Mouse (Mus musculus) lung, embryonic 14.5 days (tissue): ENCODE measurements at regions not wholly inside any gene's neighbourhood (a gene's known extent, or its start where the extent isn't known, plus 50 kb on each side); places are given as distances from the start of the nearest gene placed in this dataset.
"Not testable (repeated sequence)": the region's sequence is repeated elsewhere in the genome, so short reads cannot be mapped to it uniquely, and the experiment has no call there.

Experiments used
- ATAC-seq: fragments of 200-750 bp; cut with Nextera tagmentation; 2 replicates; pipeline ENCODE4 v1.8.0; 2017; ENCODE audit warnings: mild to moderate bottlenecking, moderate TSS enrichment, moderate library complexity; ENCODE audit not compliant: insufficient read depth
- DNase-seq: peaks from one replicate; pipeline ENCODE4 v3.0.0-alpha.2; 2015
- H3K27ac ChIP-seq: fragments of 300-500 bp; sonication (generic); 2 replicates; pipeline ENCODE4 v1.5.1; 2014; ENCODE audit warnings: low read depth, mild to moderate bottlenecking, moderate library complexity
- H3K27me3 ChIP-seq: fragments of 300-500 bp; sonication (generic); 2 replicates; pipeline ENCODE4 v1.6.1; 2014; ENCODE audit warnings: low read length, control low read depth; ENCODE audit not compliant: insufficient read depth
- H3K36me3 ChIP-seq: fragments of 300-500 bp; sonication (generic); 2 replicates; pipeline ENCODE4 v1.6.1; 2014; ENCODE audit warnings: control low read depth; ENCODE audit not compliant: insufficient read depth
- H3K4me1 ChIP-seq: fragments of 300-500 bp; sonication (generic); 2 replicates; pipeline ENCODE4 v1.6.1; 2014; ENCODE audit warnings: antibody characterized with exemption, control low read depth; ENCODE audit not compliant: insufficient read depth
- H3K4me2 ChIP-seq: fragments of 300-500 bp; sonication (generic); 2 replicates; pipeline ENCODE4 v1.6.1; 2014; ENCODE audit warnings: mild to moderate bottlenecking
- H3K4me3 ChIP-seq: fragments of 300-500 bp; sonication (generic); 2 replicates; pipeline ENCODE4 v1.5.1; 2014; ENCODE audit warnings: low read depth, low read length
- H3K9ac ChIP-seq: fragments of 300-500 bp; sonication (generic); 2 replicates; pipeline ENCODE4 v1.6.1; 2014
- H3K9me3 ChIP-seq: fragments of 300-500 bp; sonication (generic); 2 replicates; pipeline ENCODE4 v1.6.1; 2016; ENCODE audit warnings: low read depth, low read length, control low read depth
- CTCF ChIP-seq: IDR thresholded peaks from 2 replicates; pipeline ENCODE4 v1.5.1; 2016; ENCODE audit warnings: antibody characterized with exemption, low read depth
- WGBS: fragments of 180-500 bp; shearing (Covaris S2); extraction: QIAGEN DNeasy Blood & Tissue Kit; methylation state at CpG from one replicate; pipeline ENCODE4 v1.1.7; 2014; 5-methylcytosine and 5-hydroxymethylcytosine counted together

GRCm38 (mm10) chr1:96626271-96626670 lies 245.7 kb downstream of the Slco4c1 start:
- 62% methylated on average over 1 of the region's 1 CpGs for WGBS

GRCm38 (mm10) chr1:96625326-96625725 lies 246.6 kb downstream of the Slco4c1 start:
- H3K27me3 ChIP-seq, H3K27ac ChIP-seq, H3K36me3 ChIP-seq, H3K4me1 ChIP-seq, H3K9me3 ChIP-seq, H3K4me3 ChIP-seq, ATAC-seq, H3K9ac ChIP-seq, DNase-seq, H3K4me2 ChIP-seq: not testable (repeated sequence)
- 85% methylated on average over 5 of the region's 5 CpGs for WGBS

More at GRCm38 (mm10) chr1:96626271-96626670, 245.7 kb downstream of the Slco4c1 start:
- Histone ChIP-seq H3K4me3 (no peak overlapping the region), H3K4me1 (no peaks in the 10 kb centered on the region), H3K9me3 (no peaks in the 10 kb centered on the region), H3K36me3 (no peaks in the 10 kb centered on the region), H3K9ac (no peak overlapping the region), H3K4me2 (no peak overlapping the region), H3K27ac (no peak overlapping the region), H3K27me3 (no peaks in the 10 kb centered on the region)
- no peak for DNase-seq
- no peak for ATAC-seq
- no peak for TF ChIP-seq CTCF

- Histone ChIP-seq H3K36me3 (no peaks in the 10 kb centered on the region), H3K9ac (no peak overlapping the region), H3K4me1 (no peaks in the 10 kb centered on the region), H3K9me3 (no peaks in the 10 kb centered on the region), H3K27me3 (no peaks in the 10 kb centered on the region), H3K27ac (no peak overlapping the region), H3K4me3 (no peak overlapping the region), H3K4me2 (no peak overlapping the region)
- ATAC-seq (no peak), DNase-seq (no peak)
- 94% methylated on average over 3 of the region's 3 CpGs for WGBS
- TF ChIP-seq CTCF: no peak
Observed at GRCm38 (mm10) chr1:96596141-96596540, 275.8 kb downstream of the Slco4c1 start.

- Histone ChIP-seq H3K9me3 (no peaks in the 10 kb centered on the region), H3K36me3 (no peaks in the 10 kb centered on the region), H3K4me1 (no peaks in the 10 kb centered on the region), H3K27me3 (no peaks in the 10 kb centered on the region), H3K4me3 (no peak overlapping the region), H3K9ac (no peak overlapping the region), H3K27ac (no peak overlapping the region), H3K4me2 (no peak overlapping the region)
- DNase-seq (peak; percentile 26), ATAC-seq (no peak)
- no peak for TF ChIP-seq CTCF
Observed at GRCm38 (mm10) chr1:96569281-96569680, 302.7 kb downstream of the Slco4c1 start.

GRCm38 (mm10) chr1:96563279-96563910 lies 308.6 kb downstream of the Slco4c1 start:
- no peak overlapping the region for H3K9ac ChIP-seq
- H3K4me2 ChIP-seq: no peak overlapping the region
- no peak for TF ChIP-seq CTCF
- H3K36me3 ChIP-seq: no peaks in the 10 kb centered on the region
- no peaks in the 10 kb centered on the region for H3K27me3 ChIP-seq
- ATAC-seq (no peak), DNase-seq (no peak)
- 72% methylated on average over 3 of the region's 3 CpGs for WGBS
- no peak overlapping the region for H3K4me3 ChIP-seq
- H3K27ac ChIP-seq: no peak overlapping the region
- H3K9me3 ChIP-seq: no peaks in the 10 kb centered on the region
- H3K4me1 ChIP-seq: no peaks in the 10 kb centered on the region

DNA sequence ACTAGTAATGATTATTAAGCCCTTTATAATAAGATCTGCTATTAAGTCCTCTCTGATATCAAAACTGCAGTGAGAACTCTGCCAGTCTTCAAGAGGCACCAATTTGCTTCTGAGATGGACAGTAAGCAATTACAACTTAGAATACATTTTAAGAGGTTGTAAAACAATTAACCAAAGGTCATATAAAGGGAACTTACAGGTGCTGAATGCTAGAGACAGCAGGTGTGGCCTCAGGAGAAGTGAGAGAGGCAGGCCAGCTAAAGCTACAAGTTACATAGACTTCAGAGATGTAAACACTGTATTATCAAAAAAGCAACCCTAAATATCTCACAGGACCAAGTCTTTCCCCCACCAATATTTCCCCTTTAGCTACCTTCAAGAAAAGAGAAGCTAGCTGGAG lies 315.7 kb downstream of the Slco4c1 start:
- Histone ChIP-seq H3K4me1 (no peaks in the 10 kb centered on the region), H3K27ac (no peak overlapping the region), H3K9ac (no peak overlapping the region), H3K9me3 (no peaks in the 10 kb centered on the region), H3K4me3 (no peak overlapping the region), H3K27me3 (no peaks in the 10 kb centered on the region), H3K36me3 (no peaks in the 10 kb centered on the region), H3K4me2 (no peak overlapping the region)
- no peak for TF ChIP-seq CTCF
- ATAC-seq: no peak
- no peak for DNase-seq

- no peaks in the 10 kb centered on the region for H3K27me3 ChIP-seq
- ATAC-seq: no peak
- no peak for DNase-seq
- H3K36me3 ChIP-seq: no peaks in the 10 kb centered on the region
- no peak overlapping the region for H3K9ac ChIP-seq
- H3K27ac ChIP-seq: no peak overlapping the region
- TF ChIP-seq CTCF: no peak
- H3K4me2 ChIP-seq: no peak overlapping the region
- H3K9me3 ChIP-seq: no peaks in the 10 kb centered on the region
- H3K4me3 ChIP-seq: no peak overlapping the region
- WGBS: 87% methylated on average over 3 of the region's 3 CpGs
- H3K4me1 ChIP-seq: no peaks in the 10 kb centered on the region
Observed at GRCm38 (mm10) chr1:96519347-96519746, 352.6 kb downstream of the Slco4c1 start.

- Histone ChIP-seq H3K27me3 (no peaks in the 10 kb centered on the region), H3K9ac (no peak overlapping the region), H3K36me3 (no peaks in the 10 kb centered on the region), H3K4me2 (no peak overlapping the region), H3K4me3 (no peak overlapping the region), H3K27ac (no peak overlapping the region), H3K9me3 (no peaks in the 10 kb centered on the region), H3K4me1 (no peaks in the 10 kb centered on the region)
- TF ChIP-seq CTCF: no peak
- peak; percentile 35 for DNase-seq
- ATAC-seq: peak; percentile 69; the same call in 1 of the 2 replicates
Observed at GRCm38 (mm10) chr1:96501007-96501406, 371.0 kb downstream of the Slco4c1 start.
